Mouse (Mus musculus): Measurements from ENCODE around the gene H1fnt. TPM values are rescaled to one million over a fixed set of nuclear protein-coding genes. Genes with fewer than 3 reads are reported as not detected.
A peak's percentile ranks its signal among the peaks of the same experiment; 100 is the strongest.

H1fnt gene
- total RNA-seq (2021), result not detected
- 0.18 TPM in 2 replicates for polyA plus RNA-seq (2012; rRNA removed)
- long read RNA-seq, result 0 reads

DNA sequence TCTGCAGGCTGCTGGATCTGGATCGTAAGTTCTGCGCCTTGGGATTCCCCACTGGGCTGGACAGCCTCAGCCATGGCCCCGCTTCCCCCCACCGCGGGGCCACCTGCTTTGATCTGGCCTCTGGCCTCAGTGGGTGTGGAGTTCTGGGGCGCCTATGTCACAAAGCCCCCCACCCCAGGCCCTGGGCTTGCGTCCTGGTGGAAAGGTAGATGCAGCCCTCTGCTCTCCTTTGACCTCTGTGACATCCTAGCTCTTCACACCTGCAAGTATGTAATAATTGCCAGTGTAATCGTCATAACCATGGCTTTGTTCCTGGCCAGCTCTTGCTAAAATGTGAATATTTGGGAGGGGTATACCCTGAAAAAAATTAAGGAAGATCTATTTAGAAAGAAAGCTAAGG, at the start of gene H1fnt:
Gene H1fnt, minus strand, starts transcription at position 101 of the 400 bp plus-strand sequence.
- Histone ChIP-seq H3K4me3 (no peak within 1 kb of the TSS), H3K4me1 (ENCODE audit: control insufficient read depth, insufficient read depth, low read length) (no peaks in the 10 kb centered on the region), H3K36me3 (ENCODE audit: control insufficient read depth, insufficient read depth, low read length) (no peaks in the 10 kb centered on the region), H3K79me2 (replicated peaks; ENCODE audit: control insufficient read depth, insufficient read depth, low read length) (no peaks in the 10 kb centered on the region), H3K27ac (no peak within 1 kb of the TSS), H3K9ac (ENCODE audit: low read depth, low read length) (no peak within 1 kb of the TSS), H3K27me3 (ENCODE audit: control insufficient read depth, insufficient read depth, low read length) (no peaks in the 10 kb centered on the region)
- TF ChIP-seq EP300 (IDR thresholded peaks at IDR 0.05; ENCODE audit: insufficient read depth, low read depth, low read length) (no peak), POLR2A (IDR thresholded peaks at IDR 0.05; ENCODE audit: insufficient read depth, low read depth, low read length) (no peak), CTCF (IDR thresholded peaks at IDR 0.05) (no peak)
- WGBS, result 85% methylated on average over 8 of the region's 8 CpGs
- intact Hi-C loops (cut with DNase I), result no loop called here
- DNase-seq, result no peak

GRCm38 (mm10) chr15:98295628-98296551, 38.8 kb upstream of the H1fnt start, which contains the start of gene Zfp641:
Gene Zfp641 (minus strand): TSS chr15:98296161.
- Histone ChIP-seq H3K27ac (peak within 1 kb of the TSS; percentile 49; the same call in 1 of the 2 replicates), H3K79me2 (replicated peaks; ENCODE audit: control insufficient read depth, insufficient read depth, low read length) (no peaks in the 10 kb centered on the region), H3K4me3 (peak within 1 kb of the TSS; percentile 62), H3K4me1 (ENCODE audit: control insufficient read depth, insufficient read depth, low read length) (no peaks in the 10 kb centered on the region), H3K9ac (ENCODE audit: low read depth, low read length) (peak within 1 kb of the TSS; percentile 89), H3K36me3 (ENCODE audit: control insufficient read depth, insufficient read depth, low read length) (no peaks in the 10 kb centered on the region), H3K27me3 (ENCODE audit: control insufficient read depth, insufficient read depth, low read length) (peaks cover 1% of the 10 kb centered on the region; the same call in 1 of the 2 replicates)
- TF ChIP-seq POLR2A (IDR thresholded peaks at IDR 0.05; ENCODE audit: insufficient read depth, low read depth, low read length), result no peak
- no peak for TF ChIP-seq CTCF (IDR thresholded peaks at IDR 0.05)
- no peak for TF ChIP-seq EP300 (IDR thresholded peaks at IDR 0.05; ENCODE audit: insufficient read depth, low read depth, low read length)
- peak; percentile 63 for DNase-seq
- intact Hi-C loops (cut with DNase I), result no loop called here
- WGBS, result 3% methylated on average over 57 of the region's 60 CpGs

DNA sequence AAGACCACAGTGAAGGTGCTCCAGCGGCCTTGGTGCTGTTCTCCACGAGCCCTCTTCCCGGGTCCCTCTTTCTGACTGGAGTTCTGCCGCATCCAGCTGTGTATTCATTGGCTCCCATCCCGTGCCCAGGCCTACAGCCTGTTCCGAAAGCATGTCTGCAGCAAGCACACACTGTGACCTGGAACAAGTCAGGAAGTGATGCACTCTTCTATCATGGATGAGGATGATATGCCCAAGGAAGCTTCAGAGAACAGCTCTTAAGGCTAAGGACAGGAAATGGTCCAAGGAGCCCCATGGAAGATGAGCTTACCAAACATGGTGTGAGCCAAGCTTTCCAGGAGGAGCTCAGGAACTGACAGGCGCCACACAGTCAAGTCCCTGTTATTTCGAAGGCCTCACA, 36.6 kb upstream of the H1fnt start:
- 75% methylated on average over 8 of the region's 8 CpGs for WGBS
- H3K27ac ChIP-seq, result no peak overlapping the region
- H3K9ac ChIP-seq (ENCODE audit: low read depth, low read length), result no peak overlapping the region
- intact Hi-C loops (cut with DNase I), result loop anchor here (5.0 kb wide), 1 partner anchor 111 kb away; no protein-coding TSS in a partner anchor
- TF ChIP-seq CTCF (IDR thresholded peaks at IDR 0.05), result no peak
- TF ChIP-seq EP300 (IDR thresholded peaks at IDR 0.05; ENCODE audit: insufficient read depth, low read depth, low read length), result no peak
- TF ChIP-seq POLR2A (IDR thresholded peaks at IDR 0.05; ENCODE audit: insufficient read depth, low read depth, low read length), result no peak
- no peaks in the 10 kb centered on the region for H3K79me2 ChIP-seq (replicated peaks; ENCODE audit: control insufficient read depth, insufficient read depth, low read length)
- DNase-seq, result no peak
- H3K4me1 ChIP-seq (ENCODE audit: control insufficient read depth, insufficient read depth, low read length), result no peaks in the 10 kb centered on the region
- H3K36me3 ChIP-seq (ENCODE audit: control insufficient read depth, insufficient read depth, low read length), result no peaks in the 10 kb centered on the region
- no peak overlapping the region for H3K4me3 ChIP-seq
- H3K27me3 ChIP-seq (ENCODE audit: control insufficient read depth, insufficient read depth, low read length), result peaks cover 1% of the 10 kb centered on the region; the same call in 1 of the 2 replicates

DNA sequence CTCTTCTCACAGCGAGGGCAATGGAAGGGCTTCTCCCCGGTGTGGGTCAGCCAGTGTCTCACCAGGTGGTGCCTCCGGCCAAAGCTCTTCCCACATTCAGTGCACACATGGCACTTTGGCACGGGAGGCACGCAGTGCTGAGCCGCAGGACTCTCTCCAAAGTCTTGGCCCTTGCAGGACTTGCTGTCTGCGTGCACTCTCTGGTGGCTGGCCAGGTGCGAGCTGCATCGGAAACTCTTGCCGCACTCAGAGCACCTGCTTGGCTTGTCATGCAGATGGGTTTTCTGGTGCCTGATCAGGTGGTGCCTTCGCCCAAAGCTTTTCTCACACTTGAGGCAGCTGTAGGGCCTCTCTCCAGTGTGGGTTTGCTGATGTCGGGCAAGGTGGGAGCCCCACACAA, 31.5 kb upstream of the H1fnt start:
- no peaks in the 10 kb centered on the region for H3K79me2 ChIP-seq (replicated peaks; ENCODE audit: control insufficient read depth, insufficient read depth, low read length)
- DNase-seq, result no peak

GRCm38 (mm10) chr15:98286418-98286817, 29.3 kb upstream of the H1fnt start:
- Histone ChIP-seq H3K27me3 (ENCODE audit: control insufficient read depth, insufficient read depth, low read length) (no peaks in the 10 kb centered on the region; the same call in 1 of the 2 replicates), H3K4me1 (ENCODE audit: control insufficient read depth, insufficient read depth, low read length) (no peaks in the 10 kb centered on the region), H3K79me2 (replicated peaks; ENCODE audit: control insufficient read depth, insufficient read depth, low read length) (no peaks in the 10 kb centered on the region), H3K4me3 (no peak overlapping the region), H3K9ac (ENCODE audit: low read depth, low read length) (no peak overlapping the region), H3K27ac (no peak overlapping the region), H3K36me3 (ENCODE audit: control insufficient read depth, insufficient read depth, low read length) (no peaks in the 10 kb centered on the region)
- intact Hi-C loops (cut with DNase I), result no loop called here
- TF ChIP-seq CTCF (IDR thresholded peaks at IDR 0.05) (no peak), POLR2A (IDR thresholded peaks at IDR 0.05; ENCODE audit: insufficient read depth, low read depth, low read length) (no peak), EP300 (IDR thresholded peaks at IDR 0.05; ENCODE audit: insufficient read depth, low read depth, low read length) (no peak)
- 77% methylated on average over 7 of the region's 7 CpGs for WGBS
- no peak for DNase-seq

More for the DNA sequence above, 31.5 kb upstream of the H1fnt start:
- no peak overlapping the region for H3K4me3 ChIP-seq
- H3K9ac ChIP-seq (ENCODE audit: low read depth, low read length), result no peak overlapping the region
- no peaks in the 10 kb centered on the region for H3K36me3 ChIP-seq (ENCODE audit: control insufficient read depth, insufficient read depth, low read length)
- TF ChIP-seq POLR2A (IDR thresholded peaks at IDR 0.05; ENCODE audit: insufficient read depth, low read depth, low read length) (no peak), EP300 (IDR thresholded peaks at IDR 0.05; ENCODE audit: insufficient read depth, low read depth, low read length) (no peak), CTCF (IDR thresholded peaks at IDR 0.05) (no peak)
- intact Hi-C loops (cut with DNase I), result no loop called here
- H3K27ac ChIP-seq, result no peak overlapping the region
- no peaks in the 10 kb centered on the region; the same call in 1 of the 2 replicates for H3K27me3 ChIP-seq (ENCODE audit: control insufficient read depth, insufficient read depth, low read length)
- no peaks in the 10 kb centered on the region for H3K4me1 ChIP-seq (ENCODE audit: control insufficient read depth, insufficient read depth, low read length)
- 81% methylated on average over 12 of the region's 12 CpGs for WGBS

DNA sequence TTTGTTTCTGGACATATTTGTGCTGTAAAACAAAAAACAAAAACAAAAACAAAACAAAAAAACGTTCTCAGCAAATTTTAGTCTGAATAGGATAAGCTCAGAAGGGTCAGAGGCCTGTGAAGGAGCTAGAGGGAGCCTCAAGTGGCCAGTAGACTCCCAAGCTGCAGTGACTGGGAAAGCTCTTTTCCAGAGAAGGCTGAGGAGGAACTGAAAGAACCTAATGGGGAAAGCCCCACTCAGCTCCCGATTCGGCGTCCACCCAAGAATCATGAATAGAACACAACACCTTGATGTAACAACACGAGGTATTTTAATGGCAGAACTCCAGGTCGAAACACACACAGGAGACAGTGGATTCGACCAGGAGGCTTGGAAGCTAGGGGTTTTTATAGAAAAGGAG, 683 bp upstream of the H1fnt start:
- Histone ChIP-seq H3K36me3 (ENCODE audit: control insufficient read depth, insufficient read depth, low read length) (no peaks in the 10 kb centered on the region), H3K27ac (no peak overlapping the region), H3K4me1 (ENCODE audit: control insufficient read depth, insufficient read depth, low read length) (no peaks in the 10 kb centered on the region), H3K4me3 (no peak overlapping the region), H3K27me3 (ENCODE audit: control insufficient read depth, insufficient read depth, low read length) (no peaks in the 10 kb centered on the region), H3K9ac (ENCODE audit: low read depth, low read length) (no peak overlapping the region), H3K79me2 (replicated peaks; ENCODE audit: control insufficient read depth, insufficient read depth, low read length) (no peaks in the 10 kb centered on the region)
- intact Hi-C loops (cut with DNase I), result no loop called here
- WGBS, result 78% methylated on average over 7 of the region's 7 CpGs
- TF ChIP-seq CTCF (IDR thresholded peaks at IDR 0.05) (no peak), POLR2A (IDR thresholded peaks at IDR 0.05; ENCODE audit: insufficient read depth, low read depth, low read length) (no peak), EP300 (IDR thresholded peaks at IDR 0.05; ENCODE audit: insufficient read depth, low read depth, low read length) (no peak)
- no peak for DNase-seq

Measured in heart, adult 2 months (tissue).